Mouse (Mus musculus): ENCODE data around the gene Soga1. TPM values are rescaled to one million over a fixed set of nuclear protein-coding genes. Genes with fewer than 3 reads are reported as not detected.

Gene Soga1
- polyA plus RNA-seq, 1 experiment from 2014 or later = 5.3 TPM

- Histone ChIP-seq H3K27me3 (replicated peaks; ENCODE audit: control insufficient read depth, insufficient read depth, low read length) (no peaks in the 10 kb centered on the region), H3K9me3 (ENCODE audit: control insufficient read depth, low read length) (no peaks in the 10 kb centered on the region), H3K4me1 (replicated peaks; ENCODE audit: control insufficient read depth, insufficient read depth, low read length) (no peaks in the 10 kb centered on the region), H3K27ac (ENCODE audit: low read depth, low read length) (no peak overlapping the region), H3K36me3 (ENCODE audit: control insufficient read depth, insufficient read depth, low read length) (peaks cover 19% of the 10 kb centered on the region), H3K4me2 (no peak overlapping the region), H3K4me3 (ENCODE audit: low read depth, low read length) (no peak overlapping the region), H3K9ac (ENCODE audit: low read depth, low read length) (no peak overlapping the region)
- no peak for ATAC-seq (replicated peaks; ENCODE audit: low FRiP score)
- no peak for DNase-seq (ENCODE audit: low spot score)
- whole genome bisulfite sequencing = 88% methylated on average over 2 of the region's 2 CpGs
Measured at GRCm38 (mm10) chr2:157045932-157046331, 33.1 kb downstream of the Soga1 start.

GRCm38 (mm10) chr2:157043987-157044386, 35.1 kb downstream of the Soga1 start:
- DNase-seq (ENCODE audit: low spot score) (no peak), ATAC-seq (replicated peaks; ENCODE audit: low FRiP score) (no peak)
- Histone ChIP-seq H3K9me3 (ENCODE audit: control insufficient read depth, low read length) (no peaks in the 10 kb centered on the region), H3K36me3 (ENCODE audit: control insufficient read depth, insufficient read depth, low read length) (peaks cover 34% of the 10 kb centered on the region), H3K9ac (ENCODE audit: low read depth, low read length) (no peak overlapping the region), H3K4me1 (replicated peaks; ENCODE audit: control insufficient read depth, insufficient read depth, low read length) (no peaks in the 10 kb centered on the region), H3K27me3 (replicated peaks; ENCODE audit: control insufficient read depth, insufficient read depth, low read length) (no peaks in the 10 kb centered on the region), H3K4me3 (ENCODE audit: low read depth, low read length) (no peak overlapping the region), H3K4me2 (no peak overlapping the region), H3K27ac (ENCODE audit: low read depth, low read length) (no peak overlapping the region)

GRCm38 (mm10) chr2:157043556-157043955, 35.5 kb downstream of the Soga1 start:
- Histone ChIP-seq H3K4me2 (no peak overlapping the region), H3K36me3 (ENCODE audit: control insufficient read depth, insufficient read depth, low read length) (peaks cover 34% of the 10 kb centered on the region), H3K9ac (ENCODE audit: low read depth, low read length) (no peak overlapping the region), H3K27ac (ENCODE audit: low read depth, low read length) (no peak overlapping the region), H3K9me3 (ENCODE audit: control insufficient read depth, low read length) (no peaks in the 10 kb centered on the region), H3K4me1 (replicated peaks; ENCODE audit: control insufficient read depth, insufficient read depth, low read length) (no peaks in the 10 kb centered on the region), H3K27me3 (replicated peaks; ENCODE audit: control insufficient read depth, insufficient read depth, low read length) (no peaks in the 10 kb centered on the region), H3K4me3 (ENCODE audit: low read depth, low read length) (no peak overlapping the region)
- ATAC-seq (replicated peaks; ENCODE audit: low FRiP score) (no peak), DNase-seq (ENCODE audit: low spot score) (no peak)
- WGBS = 92% methylated on average over 8 of the region's 8 CpGs

GRCm38 (mm10) chr2:157041421-157041820, 37.6 kb downstream of the Soga1 start:
- H3K36me3 ChIP-seq (ENCODE audit: control insufficient read depth, insufficient read depth, low read length) = peaks cover 31% of the 10 kb centered on the region
- H3K9ac ChIP-seq (ENCODE audit: low read depth, low read length) = no peak overlapping the region
- no peak overlapping the region for H3K4me2 ChIP-seq
- no peak overlapping the region for H3K4me3 ChIP-seq (ENCODE audit: low read depth, low read length)
- no peak for ATAC-seq (replicated peaks; ENCODE audit: low FRiP score)
- WGBS = 56% methylated on average over 7 of the region's 7 CpGs
- no peaks in the 10 kb centered on the region for H3K27me3 ChIP-seq (replicated peaks; ENCODE audit: control insufficient read depth, insufficient read depth, low read length)
- no peak overlapping the region for H3K27ac ChIP-seq (ENCODE audit: low read depth, low read length)
- no peak for DNase-seq (ENCODE audit: low spot score)
- no peaks in the 10 kb centered on the region for H3K4me1 ChIP-seq (replicated peaks; ENCODE audit: control insufficient read depth, insufficient read depth, low read length)
- no peaks in the 10 kb centered on the region for H3K9me3 ChIP-seq (ENCODE audit: control insufficient read depth, low read length)

GRCm38 (mm10) chr2:157040649-157041046, 38.4 kb downstream of the Soga1 start:
- ATAC-seq (replicated peaks; ENCODE audit: low FRiP score) (no peak), DNase-seq (ENCODE audit: low spot score) (no peak)
- Histone ChIP-seq H3K4me2 (no peak overlapping the region), H3K9ac (ENCODE audit: low read depth, low read length) (no peak overlapping the region), H3K4me3 (ENCODE audit: low read depth, low read length) (no peak overlapping the region), H3K36me3 (ENCODE audit: control insufficient read depth, insufficient read depth, low read length) (peaks cover 26% of the 10 kb centered on the region), H3K9me3 (ENCODE audit: control insufficient read depth, low read length) (no peaks in the 10 kb centered on the region), H3K27ac (ENCODE audit: low read depth, low read length) (no peak overlapping the region), H3K4me1 (replicated peaks; ENCODE audit: control insufficient read depth, insufficient read depth, low read length) (no peaks in the 10 kb centered on the region), H3K27me3 (replicated peaks; ENCODE audit: control insufficient read depth, insufficient read depth, low read length) (no peaks in the 10 kb centered on the region)
- 84% methylated on average over 17 of the region's 17 CpGs for WGBS

GRCm38 (mm10) chr2:157039900-157040648, 39.0 kb downstream of the Soga1 start:
- no peak for DNase-seq (ENCODE audit: low spot score)
- WGBS = 92% methylated on average over 50 of the region's 50 CpGs
- no peak overlapping the region for H3K9ac ChIP-seq (ENCODE audit: low read depth, low read length)
- no peak overlapping the region for H3K4me3 ChIP-seq (ENCODE audit: low read depth, low read length)
- no peaks in the 10 kb centered on the region for H3K4me1 ChIP-seq (replicated peaks; ENCODE audit: control insufficient read depth, insufficient read depth, low read length)
- no peak overlapping the region for H3K27ac ChIP-seq (ENCODE audit: low read depth, low read length)
- ATAC-seq (replicated peaks; ENCODE audit: low FRiP score) = no peak
- H3K27me3 ChIP-seq (replicated peaks; ENCODE audit: control insufficient read depth, insufficient read depth, low read length) = no peaks in the 10 kb centered on the region
- H3K36me3 ChIP-seq (ENCODE audit: control insufficient read depth, insufficient read depth, low read length) = peaks cover 24% of the 10 kb centered on the region
- H3K9me3 ChIP-seq (ENCODE audit: control insufficient read depth, low read length) = no peaks in the 10 kb centered on the region
- H3K4me2 ChIP-seq = no peak overlapping the region

GRCm38 (mm10) chr2:157037303-157037702, 41.8 kb downstream of the Soga1 start:
- no peak for ATAC-seq (replicated peaks; ENCODE audit: low FRiP score)
- Histone ChIP-seq H3K9ac (ENCODE audit: low read depth, low read length) (no peak overlapping the region), H3K4me2 (no peak overlapping the region), H3K27ac (ENCODE audit: low read depth, low read length) (no peak overlapping the region), H3K4me3 (ENCODE audit: low read depth, low read length) (no peak overlapping the region), H3K36me3 (ENCODE audit: control insufficient read depth, insufficient read depth, low read length) (peaks cover 19% of the 10 kb centered on the region), H3K9me3 (ENCODE audit: control insufficient read depth, low read length) (no peaks in the 10 kb centered on the region), H3K27me3 (replicated peaks; ENCODE audit: control insufficient read depth, insufficient read depth, low read length) (no peaks in the 10 kb centered on the region), H3K4me1 (replicated peaks; ENCODE audit: control insufficient read depth, insufficient read depth, low read length) (no peaks in the 10 kb centered on the region)
- WGBS = 78% methylated on average over 9 of the region's 9 CpGs
- no peak for DNase-seq (ENCODE audit: low spot score)

GRCm38 (mm10) chr2:157036400-157036799, 42.7 kb downstream of the Soga1 start:
- no peak for DNase-seq (ENCODE audit: low spot score)
- no peak overlapping the region for H3K9ac ChIP-seq (ENCODE audit: low read depth, low read length)
- H3K27me3 ChIP-seq (replicated peaks; ENCODE audit: control insufficient read depth, insufficient read depth, low read length) = no peaks in the 10 kb centered on the region
- ATAC-seq (replicated peaks; ENCODE audit: low FRiP score) = no peak
- H3K4me3 ChIP-seq (ENCODE audit: low read depth, low read length) = no peak overlapping the region
- H3K4me2 ChIP-seq = no peak overlapping the region
- H3K9me3 ChIP-seq (ENCODE audit: control insufficient read depth, low read length) = no peaks in the 10 kb centered on the region
- H3K4me1 ChIP-seq (replicated peaks; ENCODE audit: control insufficient read depth, insufficient read depth, low read length) = no peaks in the 10 kb centered on the region
- WGBS = 89% methylated on average over 8 of the region's 8 CpGs
- H3K27ac ChIP-seq (ENCODE audit: low read depth, low read length) = no peak overlapping the region
- peaks cover 19% of the 10 kb centered on the region for H3K36me3 ChIP-seq (ENCODE audit: control insufficient read depth, insufficient read depth, low read length)

GRCm38 (mm10) chr2:157035371-157035770, 43.7 kb downstream of the Soga1 start:
- Histone ChIP-seq H3K4me3 (ENCODE audit: low read depth, low read length) (no peak overlapping the region), H3K27ac (ENCODE audit: low read depth, low read length) (no peak overlapping the region), H3K4me2 (no peak overlapping the region), H3K9me3 (ENCODE audit: control insufficient read depth, low read length) (no peaks in the 10 kb centered on the region), H3K36me3 (ENCODE audit: control insufficient read depth, insufficient read depth, low read length) (peaks cover 15% of the 10 kb centered on the region), H3K27me3 (replicated peaks; ENCODE audit: control insufficient read depth, insufficient read depth, low read length) (no peaks in the 10 kb centered on the region), H3K4me1 (replicated peaks; ENCODE audit: control insufficient read depth, insufficient read depth, low read length) (no peaks in the 10 kb centered on the region), H3K9ac (ENCODE audit: low read depth, low read length) (no peak overlapping the region)
- WGBS = 93% methylated on average over 7 of the region's 7 CpGs
- ATAC-seq (replicated peaks; ENCODE audit: low FRiP score) (no peak), DNase-seq (ENCODE audit: low spot score) (no peak)

Data from liver, embryonic 11.5 days (tissue).